Mouse (Mus musculus) stomach, postnatal 0 days (tissue): Measurements from ENCODE around the gene Slc38a7. TPM values are rescaled to one million over a fixed set of nuclear protein-coding genes. Genes with fewer than 3 reads are reported as not detected.

Experiments
- ATAC-seq: fragments of 200-750 bp; cut with Nextera tagmentation; 2 replicates; pipeline ENCODE4 v1.8.0; 2017; ENCODE audit not compliant: low FRiP score, low TSS enrichment
- DNase-seq: peaks from one replicate; pipeline ENCODE4 v3.0.0-alpha.2; 2016; ENCODE audit warnings: low spot score
- H3K27ac ChIP-seq: fragments of 300-500 bp; sonication (generic); replicated peaks from 2 replicates; pipeline ENCODE4 v1.5.1; 2014; ENCODE audit warnings: mild to moderate bottlenecking, control low read depth
- H3K27me3 ChIP-seq: fragments of 300-500 bp; sonication (generic); 2 replicates; pipeline ENCODE4 v1.6.1; 2014; ENCODE audit warnings: low read length; ENCODE audit not compliant: control insufficient read depth, insufficient read depth
- H3K36me3 ChIP-seq: fragments of 300-500 bp; sonication (generic); 2 replicates; pipeline ENCODE4 v1.6.1; 2014; ENCODE audit warnings: low read length, mixed read lengths; ENCODE audit not compliant: control insufficient read depth, insufficient read depth
- H3K4me1 ChIP-seq: fragments of 300-500 bp; sonication (generic); replicated peaks from 2 replicates; pipeline ENCODE4 v1.6.1; 2014; ENCODE audit warnings: antibody characterized with exemption; ENCODE audit not compliant: control insufficient read depth, insufficient read depth
- H3K4me2 ChIP-seq: fragments of 300-500 bp; sonication (generic); replicated peaks from 2 replicates; pipeline ENCODE4 v1.6.1; 2014; ENCODE audit warnings: low read depth, mild to moderate bottlenecking, control low read depth, moderate library complexity
- H3K4me3 ChIP-seq: fragments of 300-500 bp; sonication (generic); 2 replicates; pipeline ENCODE4 v1.5.1; 2014; ENCODE audit warnings: low read depth, low read length, control low read depth
- H3K9ac ChIP-seq: fragments of 300-500 bp; sonication (generic); 2 replicates; pipeline ENCODE4 v1.6.1; 2014; ENCODE audit warnings: mild to moderate bottlenecking, low read length, control low read depth, mixed read lengths
- H3K9me3 ChIP-seq: fragments of 300-500 bp; sonication (generic); 2 replicates; pipeline ENCODE4 v1.6.1; 2016; ENCODE audit warnings: low read length; ENCODE audit not compliant: control insufficient read depth
- CTCF ChIP-seq: IDR thresholded peaks from 2 replicates; pipeline ENCODE4 v1.5.1; 2016; ENCODE audit warnings: antibody characterized with exemption, low read depth, mild to moderate bottlenecking, moderate library complexity
- EP300 ChIP-seq: optimal IDR thresholded peaks from 2 replicates; pipeline ENCODE3; 2016; ENCODE audit warnings: antibody characterized with exemption
- WGBS: fragments of 180-500 bp; shearing (Covaris S2); extraction: QIAGEN DNeasy Blood & Tissue Kit; methylation state at CpG from one replicate; pipeline ENCODE4 v1.1.7; 2014; 5-methylcytosine and 5-hydroxymethylcytosine counted together
- polyA plus RNA-seq: library from polyadenylated mRNA; unstranded; fragments of >200 nt; fragmentation: Nextera tagmentation; extraction: Ambion mirVana; gene quantifications from 2 replicates; pipeline ENCODE4 v1.2.1, GENCODE M21; 2015

Slc38a7 gene
- polyA plus RNA-seq, 1 experiment from 2014 or later: 9.5 TPM

- Histone ChIP-seq H3K4me3 (no peak overlapping the region), H3K4me1 (no peaks in the 10 kb centered on the region), H3K27ac (no peak overlapping the region), H3K36me3 (no peaks in the 10 kb centered on the region), H3K9ac (no peak overlapping the region), H3K27me3 (no peaks in the 10 kb centered on the region), H3K4me2 (no peak overlapping the region), H3K9me3 (no peaks in the 10 kb centered on the region)
- TF ChIP-seq EP300 (no peak), CTCF (no peak)
- DNase-seq: no peak
- WGBS: 60% methylated on average over 1 of the region's 1 CpGs
- no peak for ATAC-seq
These were observed 35.1 kb downstream of the Slc38a7 start for GRCm38 (mm10) chr8:95818211-95818610.

GRCm38 (mm10) chr8:95817597-95817996, 35.7 kb downstream of the Slc38a7 start:
- DNase-seq (peak; percentile 37), ATAC-seq (peak; percentile 65; the same call in 1 of the 2 replicates)
- H3K27ac ChIP-seq: no peak overlapping the region
- 54% methylated on average over 3 of the region's 3 CpGs for WGBS
- TF ChIP-seq CTCF (no peak), EP300 (no peak)
- H3K4me2 ChIP-seq: no peak overlapping the region
- no peak overlapping the region for H3K4me3 ChIP-seq
- H3K36me3 ChIP-seq: no peaks in the 10 kb centered on the region
- no peaks in the 10 kb centered on the region for H3K27me3 ChIP-seq
- no peaks in the 10 kb centered on the region for H3K9me3 ChIP-seq
- H3K4me1 ChIP-seq: no peaks in the 10 kb centered on the region
- no peak overlapping the region for H3K9ac ChIP-seq

- Histone ChIP-seq H3K36me3 (no peaks in the 10 kb centered on the region), H3K9ac (no peak overlapping the region), H3K4me3 (no peak overlapping the region), H3K27me3 (no peaks in the 10 kb centered on the region), H3K4me2 (no peak overlapping the region), H3K4me1 (no peaks in the 10 kb centered on the region), H3K9me3 (no peaks in the 10 kb centered on the region), H3K27ac (no peak overlapping the region)
- peak; percentile 44 for DNase-seq
- 39% methylated on average over 6 of the region's 6 CpGs for WGBS
- no peak for TF ChIP-seq EP300
- no peak for TF ChIP-seq CTCF
- ATAC-seq: peak; percentile 86
These were observed 37.2 kb downstream of the Slc38a7 start for GRCm38 (mm10) chr8:95816044-95816708.

DNA sequence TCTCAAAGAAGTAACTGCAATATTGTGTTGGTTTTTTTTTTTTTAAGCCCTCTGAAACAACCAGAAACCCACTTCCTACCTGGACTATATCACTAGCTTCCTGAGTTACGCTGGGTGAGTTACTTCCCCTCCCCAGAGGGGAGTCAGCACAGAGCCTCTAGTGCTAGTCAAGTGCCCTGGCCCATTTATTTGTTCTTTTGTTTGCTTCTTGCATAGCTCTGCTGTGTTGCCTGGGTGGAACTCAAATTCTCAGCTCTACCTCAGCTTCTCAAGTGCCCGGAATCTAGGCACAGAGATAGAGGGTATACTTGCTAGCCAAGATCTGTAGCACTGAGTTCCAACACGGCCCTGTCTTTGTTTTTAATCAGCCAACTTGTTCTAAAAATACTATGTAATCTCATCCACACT, 43.2 kb downstream of the Slc38a7 start:
- DNase-seq (no peak), ATAC-seq (no peak)
- Histone ChIP-seq H3K4me1 (no peaks in the 10 kb centered on the region), H3K9ac (no peak overlapping the region), H3K27ac (no peak overlapping the region), H3K27me3 (no peaks in the 10 kb centered on the region), H3K4me3 (no peak overlapping the region), H3K4me2 (no peak overlapping the region), H3K9me3 (no peaks in the 10 kb centered on the region), H3K36me3 (no peaks in the 10 kb centered on the region)
- TF ChIP-seq EP300 (no peak), CTCF (no peak)
- WGBS: 43% methylated on average over 3 of the region's 3 CpGs

GRCm38 (mm10) chr8:95809116-95809515, 44.2 kb downstream of the Slc38a7 start:
- no peaks in the 10 kb centered on the region for H3K9me3 ChIP-seq
- no peak overlapping the region for H3K9ac ChIP-seq
- no peaks in the 10 kb centered on the region for H3K27me3 ChIP-seq
- TF ChIP-seq CTCF (no peak), EP300 (no peak)
- DNase-seq: no peak
- no peak overlapping the region for H3K27ac ChIP-seq
- no peak overlapping the region for H3K4me3 ChIP-seq
- H3K36me3 ChIP-seq: no peaks in the 10 kb centered on the region
- ATAC-seq: no peak
- WGBS: 73% methylated on average over 5 of the region's 5 CpGs
- H3K4me2 ChIP-seq: no peak overlapping the region
- H3K4me1 ChIP-seq: no peaks in the 10 kb centered on the region

DNA sequence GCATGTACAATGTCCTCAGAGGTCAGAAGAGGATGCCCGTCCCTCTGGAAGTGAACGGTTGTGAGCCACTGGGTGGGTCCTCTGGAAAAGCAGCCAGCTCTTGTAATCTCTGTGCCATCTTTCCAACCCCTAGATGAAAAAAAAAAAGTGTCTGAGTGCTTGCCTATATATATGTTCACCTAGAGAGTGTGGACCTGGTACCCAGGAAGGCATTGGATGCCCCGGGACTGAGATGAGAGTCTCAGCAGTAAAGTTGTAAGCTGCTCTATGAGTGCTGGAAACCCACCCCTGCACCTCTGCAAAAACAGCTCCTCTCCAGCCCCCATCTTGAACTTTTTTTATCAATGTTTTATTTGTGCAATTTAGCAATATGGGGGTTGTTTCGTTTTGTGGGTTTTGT, 44.7 kb downstream of the Slc38a7 start:
- no peak overlapping the region for H3K4me2 ChIP-seq
- no peak for DNase-seq
- H3K9ac ChIP-seq: no peak overlapping the region
- no peak overlapping the region for H3K27ac ChIP-seq
- H3K4me1 ChIP-seq: no peaks in the 10 kb centered on the region
- H3K4me3 ChIP-seq: no peak overlapping the region
- H3K27me3 ChIP-seq: no peaks in the 10 kb centered on the region
- TF ChIP-seq CTCF: no peak
- no peak for TF ChIP-seq EP300
- H3K9me3 ChIP-seq: no peaks in the 10 kb centered on the region
- 85% methylated on average over 4 of the region's 4 CpGs for WGBS
- no peaks in the 10 kb centered on the region for H3K36me3 ChIP-seq
- ATAC-seq: no peak
